25 mouse cellular contexts compared by ENCODE assay signal in the genomic region with DNA sequence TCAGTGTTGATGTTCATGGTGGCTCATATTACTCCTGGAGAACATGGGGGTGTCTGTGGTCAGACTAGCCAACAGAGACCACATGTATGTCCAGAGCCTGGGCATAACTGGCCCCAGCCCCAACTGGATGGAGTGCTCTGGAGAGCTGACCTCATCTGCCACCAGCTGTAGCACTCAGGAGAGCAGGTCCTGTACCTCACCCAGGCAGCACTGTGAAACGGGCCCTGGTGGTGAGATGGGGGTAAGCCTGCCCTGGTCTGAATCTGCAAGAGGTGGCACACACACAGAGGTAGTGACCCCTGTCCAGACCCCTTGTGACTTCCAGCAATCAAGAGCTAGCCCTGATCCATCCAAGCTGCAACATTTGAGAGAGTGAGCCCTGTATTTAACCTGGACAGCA.
A peak's percentile ranks its signal among the peaks of the same experiment; 100 is the strongest.
DNase-seq lines count a peak whose midpoint lies in the region; ATAC-seq and TF ChIP-seq lines count a peak whose summit lies in the region.
"Had no signal": no experiment of that assay in that cellular context is flagged by ENCODE, and none has a peak within 500 bp of the region (broad histone marks: within the 10 kb centered on the region; RNA-seq: fewer than 3 reads in every experiment).

No protein-coding gene starts in this region.

- H3K27ac ChIP-seq in heart, embryonic 12.5 days (ENCODE audit: poor library complexity, severe bottlenecking), result no peak overlapping the region
- H3K27ac ChIP-seq in lung, embryonic 16.5 days (ENCODE audit: low read length), result no peak overlapping the region
- H3K27ac ChIP-seq in lung, postnatal 0 days (ENCODE audit: low read length), result no peak overlapping the region
- no peak overlapping the region for H3K27ac ChIP-seq in stomach, embryonic 15.5 days
- H3K27ac ChIP-seq in stomach, postnatal 0 days (replicated peaks), result no peak overlapping the region
- H3K27ac ChIP-seq: embryonic facial prominence, embryonic 15.5 days; heart, embryonic 10.5 days; hindbrain, embryonic 12.5 days; hindbrain, postnatal 0 days; intestine, embryonic 15.5 days; liver, embryonic 15.5 days; midbrain, embryonic 15.5 days; neural tube, embryonic 12.5 days had no signal

- ATAC-seq in heart, embryonic 12.5 days (ENCODE audit: insufficient number of reproducible peaks, low FRiP score), result peak; percentile 53
- 0 out of 2 replicates have a peak, but pooled peaks have one; percentile 36 for ATAC-seq in lung, embryonic 16.5 days (ENCODE audit: low read depth)
- no peak for ATAC-seq in lung, postnatal 0 days
- peak; percentile 35; the same call in 1 of the 2 replicates for ATAC-seq in stomach, embryonic 15.5 days (ENCODE audit: insufficient read depth, low FRiP score, low read depth)
- ATAC-seq in stomach, postnatal 0 days (ENCODE audit: low FRiP score, low TSS enrichment), result no peak
- ATAC-seq: forebrain, embryonic 16.5 days; hindbrain, postnatal 0 days; intestine, embryonic 15.5 days; midbrain, embryonic 15.5 days had no signal

- H3K36me3 ChIP-seq in heart, embryonic 12.5 days, result no peaks in the 10 kb centered on the region
- H3K36me3 ChIP-seq in lung, embryonic 16.5 days (ENCODE audit: control insufficient read depth, insufficient read depth, low read length), result no peaks in the 10 kb centered on the region
- H3K36me3 ChIP-seq in lung, postnatal 0 days (ENCODE audit: insufficient read depth, low read length), result no peaks in the 10 kb centered on the region
- H3K36me3 ChIP-seq in stomach, embryonic 15.5 days, result no peaks in the 10 kb centered on the region
- H3K36me3 ChIP-seq in stomach, postnatal 0 days (ENCODE audit: control insufficient read depth, insufficient read depth, low read length), result no peaks in the 10 kb centered on the region
- H3K36me3 ChIP-seq: embryonic facial prominence, embryonic 15.5 days; heart, embryonic 10.5 days; hindbrain, embryonic 12.5 days; intestine, embryonic 15.5 days; liver, embryonic 15.5 days; midbrain, embryonic 15.5 days; neural tube, embryonic 12.5 days had no signal

- DNase-seq in heart, adult 18-20 months, result no peak
- DNase-seq in lung, postnatal 0 days (ENCODE audit: low spot score), result no peak
- no peak for DNase-seq in stomach, postnatal 0 days (ENCODE audit: low spot score)
- DNase-seq: adrenal gland, postnatal 25 days; B cell, adult 2 months; cerebellum, adult 11-12 months; cerebellum, adult 9-11 months; heart, postnatal 36 days; kidney, adult 2 months; kidney, postnatal 10 days; layer of hippocampus, postnatal 36 days; left cerebral cortex, postnatal 4 days; lung, postnatal 14 days had no signal

- no peak for TF ChIP-seq EP300 in lung, postnatal 0 days (IDR thresholded peaks at IDR 0.05)
- no peak for TF ChIP-seq EP300 in stomach, postnatal 0 days (optimal IDR thresholded peaks at IDR 0.05)

- 42% methylated on average over 1 of the region's 1 CpGs for WGBS in heart, embryonic 12.5 days
- WGBS in lung, embryonic 16.5 days, result 75% methylated on average over 1 of the region's 1 CpGs
- 70% methylated on average over 1 of the region's 1 CpGs for WGBS in lung, postnatal 0 days
- WGBS in stomach, embryonic 15.5 days, result 53% methylated on average over 1 of the region's 1 CpGs
- 50% methylated on average over 1 of the region's 1 CpGs for WGBS in stomach, postnatal 0 days

- no peak for TF ChIP-seq CTCF in lung, postnatal 0 days (IDR thresholded peaks at IDR 0.05)
- no peak for TF ChIP-seq CTCF in stomach, postnatal 0 days (IDR thresholded peaks at IDR 0.05; ENCODE audit: low read depth)

- no peaks in the 10 kb centered on the region for H3K4me1 ChIP-seq in heart, embryonic 12.5 days (replicated peaks)
- no peaks in the 10 kb centered on the region for H3K4me1 ChIP-seq in lung, embryonic 16.5 days (replicated peaks; ENCODE audit: control insufficient read depth, insufficient read depth, low read length)
- no peaks in the 10 kb centered on the region for H3K4me1 ChIP-seq in lung, postnatal 0 days (ENCODE audit: insufficient read depth, low read depth, low read length)
- H3K4me1 ChIP-seq in stomach, embryonic 15.5 days, result no peaks in the 10 kb centered on the region
- H3K4me1 ChIP-seq in stomach, postnatal 0 days (replicated peaks; ENCODE audit: control insufficient read depth, insufficient read depth), result no peaks in the 10 kb centered on the region
- H3K4me1 ChIP-seq: embryonic facial prominence, embryonic 15.5 days; heart, embryonic 10.5 days; hindbrain, embryonic 12.5 days; intestine, embryonic 15.5 days; liver, embryonic 15.5 days; neural tube, embryonic 12.5 days had no signal

- H3K9me3 ChIP-seq in heart, embryonic 12.5 days (replicated peaks), result no peaks in the 10 kb centered on the region
- H3K9me3 ChIP-seq in lung, embryonic 16.5 days (ENCODE audit: control insufficient read depth, low read length), result no peaks in the 10 kb centered on the region
- no peaks in the 10 kb centered on the region for H3K9me3 ChIP-seq in lung, postnatal 0 days (ENCODE audit: low read length)
- H3K9me3 ChIP-seq in stomach, embryonic 15.5 days, result no peaks in the 10 kb centered on the region
- H3K9me3 ChIP-seq in stomach, postnatal 0 days (ENCODE audit: control insufficient read depth, low read length), result no peaks in the 10 kb centered on the region
- H3K9me3 ChIP-seq: embryonic facial prominence, embryonic 15.5 days; heart, embryonic 10.5 days; hindbrain, embryonic 12.5 days; intestine, embryonic 15.5 days; liver, embryonic 15.5 days; midbrain, embryonic 15.5 days; neural tube, embryonic 12.5 days had no signal

- H3K27me3 ChIP-seq in heart, embryonic 12.5 days (replicated peaks), result no peaks in the 10 kb centered on the region
- no peaks in the 10 kb centered on the region for H3K27me3 ChIP-seq in lung, embryonic 16.5 days (ENCODE audit: control insufficient read depth, insufficient read depth, low read depth, low read length)
- H3K27me3 ChIP-seq in lung, postnatal 0 days (replicated peaks; ENCODE audit: insufficient read depth, low read length), result no peaks in the 10 kb centered on the region
- H3K27me3 ChIP-seq in stomach, embryonic 15.5 days (replicated peaks), result no peaks in the 10 kb centered on the region
- H3K27me3 ChIP-seq in stomach, postnatal 0 days (ENCODE audit: control insufficient read depth, insufficient read depth, low read length), result no peaks in the 10 kb centered on the region
- H3K27me3 ChIP-seq: embryonic facial prominence, embryonic 15.5 days; hindbrain, embryonic 12.5 days; intestine, embryonic 15.5 days; liver, embryonic 15.5 days; midbrain, embryonic 15.5 days; neural tube, embryonic 12.5 days had no signal

- H3K9ac ChIP-seq in heart, embryonic 12.5 days, result no peak overlapping the region
- H3K9ac ChIP-seq in lung, embryonic 16.5 days (ENCODE audit: low read length), result no peak overlapping the region
- no peak overlapping the region for H3K9ac ChIP-seq in lung, postnatal 0 days (replicated peaks; ENCODE audit: low read depth)
- H3K9ac ChIP-seq in stomach, embryonic 15.5 days, result no peak overlapping the region
- no peak overlapping the region for H3K9ac ChIP-seq in stomach, postnatal 0 days (ENCODE audit: low read length)
- H3K9ac ChIP-seq: embryonic facial prominence, embryonic 15.5 days; hindbrain, embryonic 12.5 days; intestine, embryonic 15.5 days; liver, embryonic 15.5 days; midbrain, embryonic 15.5 days; neural tube, embryonic 12.5 days had no signal

- no peak overlapping the region for H3K4me3 ChIP-seq in heart, embryonic 12.5 days
- no peak overlapping the region for H3K4me3 ChIP-seq in lung, embryonic 16.5 days (ENCODE audit: low read length)
- no peak overlapping the region for H3K4me3 ChIP-seq in lung, postnatal 0 days (ENCODE audit: low read depth, low read length)
- H3K4me3 ChIP-seq in stomach, embryonic 15.5 days (replicated peaks), result no peak overlapping the region
- no peak overlapping the region for H3K4me3 ChIP-seq in stomach, postnatal 0 days (ENCODE audit: low read depth, low read length)
- H3K4me3 ChIP-seq: embryonic facial prominence, embryonic 15.5 days; heart, embryonic 10.5 days; hindbrain, embryonic 12.5 days; intestine, embryonic 15.5 days; liver, embryonic 15.5 days; midbrain, embryonic 15.5 days; neural tube, embryonic 12.5 days had no signal

- no peak overlapping the region for H3K4me2 ChIP-seq in heart, embryonic 12.5 days
- H3K4me2 ChIP-seq in lung, embryonic 16.5 days (ENCODE audit: low read depth, low read length), result no peak overlapping the region
- H3K4me2 ChIP-seq in lung, postnatal 0 days (replicated peaks; ENCODE audit: low read depth, low read length), result no peak overlapping the region
- no peak overlapping the region for H3K4me2 ChIP-seq in stomach, embryonic 15.5 days
- H3K4me2 ChIP-seq in stomach, postnatal 0 days (replicated peaks; ENCODE audit: low read depth), result no peak overlapping the region
- H3K4me2 ChIP-seq: embryonic facial prominence, embryonic 15.5 days; hindbrain, embryonic 12.5 days; intestine, embryonic 15.5 days; liver, embryonic 15.5 days; midbrain, embryonic 15.5 days; neural tube, embryonic 12.5 days had no signal

Comparison
In these comparisons a context has a peak if more than half of its experiments do, and no peak if none do; other contexts are left out.
1. ATAC-seq: peak in heart, embryonic 12.5 days (single experiment), lung, embryonic 16.5 days (single experiment) and stomach, embryonic 15.5 days (single experiment); none in lung, postnatal 0 days (single experiment) and stomach, postnatal 0 days (single experiment).